Mouse (Mus musculus) neural tube, embryonic 13.5 days (tissue): ENCODE measurements around the gene Rpl15. TPM values are rescaled to one million over a fixed set of nuclear protein-coding genes. Genes with fewer than 3 reads are reported as not detected.

Experiments used
- ATAC-seq: fragments of 200-750 bp; cut with Nextera tagmentation; 2 replicates; pipeline ENCODE4 v1.8.0; 2017; ENCODE audit warnings: low read depth, mild to moderate bottlenecking, moderate TSS enrichment, moderate library complexity
- H3K27ac ChIP-seq: fragments of 300-500 bp; sonication (generic); replicated peaks from 2 replicates; pipeline ENCODE4 v1.5.1; 2015; ENCODE audit warnings: moderate library complexity, mild to moderate bottlenecking, inconsistent platforms
- H3K27me3 ChIP-seq: fragments of 300-500 bp; sonication (generic); 2 replicates; pipeline ENCODE4 v1.6.1; 2015; ENCODE audit warnings: mild to moderate bottlenecking, inconsistent platforms
- H3K36me3 ChIP-seq: fragments of 300-500 bp; sonication (generic); 2 replicates; pipeline ENCODE4 v1.6.1; 2015; ENCODE audit warnings: mild to moderate bottlenecking, inconsistent platforms
- H3K4me1 ChIP-seq: fragments of 300-500 bp; sonication (generic); replicated peaks from 2 replicates; pipeline ENCODE4 v1.6.1; 2015; ENCODE audit warnings: inconsistent platforms
- H3K4me2 ChIP-seq: fragments of 300-500 bp; sonication (generic); 2 replicates; pipeline ENCODE4 v1.6.1; 2015; ENCODE audit warnings: inconsistent platforms, mild to moderate bottlenecking, moderate library complexity
- H3K4me3 ChIP-seq: fragments of 300-500 bp; sonication (generic); 2 replicates; pipeline ENCODE4 v1.5.1; 2015; ENCODE audit warnings: mild to moderate bottlenecking, inconsistent platforms
- H3K9ac ChIP-seq: fragments of 300-500 bp; sonication (generic); 2 replicates; pipeline ENCODE4 v1.6.1; 2015; ENCODE audit warnings: moderate library complexity, mild to moderate bottlenecking, inconsistent platforms
- H3K9me3 ChIP-seq: fragments of 300-500 bp; sonication (generic); 2 replicates; pipeline ENCODE4 v1.6.1; 2016; ENCODE audit warnings: inconsistent platforms
- WGBS: fragments of 180-500 bp; shearing (Covaris S2); methylation state at CpG from one replicate; pipeline ENCODE4 v1.1.7; 2015; 5-methylcytosine and 5-hydroxymethylcytosine counted together
- polyA plus RNA-seq: library from polyadenylated mRNA; unstranded; fragments of >200 nt; fragmentation: Nextera tagmentation; extraction: Ambion mirVana; gene quantifications from 2 replicates; pipeline ENCODE4 v1.2.1, GENCODE M21; 2015

The Rpl15 gene
- 273 and 319 TPM in 2 replicates for polyA plus RNA-seq

DNA sequence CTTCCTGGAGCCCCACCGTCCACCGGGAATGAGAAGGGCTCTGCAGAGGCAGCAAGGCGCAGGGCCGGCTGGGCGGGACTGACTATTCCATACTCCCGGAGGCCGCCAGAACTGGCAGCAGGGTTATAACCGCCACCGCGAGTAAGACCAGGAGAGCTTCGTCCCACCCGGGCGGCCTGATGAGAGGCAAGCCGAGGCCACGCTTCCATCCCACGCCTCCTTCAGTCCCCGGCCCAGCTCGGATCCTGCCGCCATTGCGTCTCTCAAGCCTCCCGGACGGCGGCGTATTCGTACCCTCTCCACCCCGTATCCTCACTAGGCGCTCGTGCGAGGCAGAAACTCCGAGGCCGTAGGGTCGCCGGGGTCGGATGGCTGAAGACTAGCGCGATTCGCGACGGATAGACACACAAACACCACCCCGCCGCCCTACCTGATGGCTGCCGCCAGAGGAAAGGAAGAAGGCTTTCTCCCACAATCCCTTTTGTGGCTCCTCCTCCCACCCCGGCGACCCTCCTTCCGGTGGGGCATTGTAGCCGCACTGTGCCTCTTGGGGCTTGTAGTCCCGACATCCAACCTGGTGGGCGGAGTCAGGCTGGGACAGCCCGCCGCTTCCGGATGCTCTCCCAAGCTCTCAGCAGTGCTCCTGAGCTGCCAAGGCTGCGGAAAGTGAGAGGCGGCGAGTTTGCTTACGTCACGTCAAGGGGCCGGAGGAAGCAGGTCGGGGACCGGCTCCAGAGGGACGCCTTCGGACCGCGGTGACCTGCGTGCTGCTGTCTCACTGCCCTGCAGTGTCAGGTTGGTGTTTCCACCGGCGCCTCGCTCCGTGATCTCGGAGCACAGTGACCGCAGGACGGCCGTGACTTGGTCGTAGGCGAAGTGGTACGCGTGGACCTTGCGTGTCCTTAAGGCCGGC lies at the start of gene Rpl15, which contains the start of gene Nkiras1:
Gene Rpl15 (minus strand): TSS at position 863 of the 913 bp plus-strand sequence.
Gene Nkiras1 (plus strand): TSS at position 608 of the 913 bp plus-strand sequence.
- Histone ChIP-seq H3K36me3 (peaks cover 29% of the 10 kb centered on the region), H3K9me3 (no peaks in the 10 kb centered on the region), H3K9ac (peak within 1 kb of the TSS; percentile 98), H3K27ac (peak within 1 kb of the TSS; percentile 89), H3K4me3 (peak within 1 kb of the TSS; percentile 90), H3K4me2 (peak within 1 kb of the TSS; percentile 77), H3K4me1 (peaks cover 33% of the 10 kb centered on the region), H3K27me3 (no peaks in the 10 kb centered on the region)
- under 1% methylated on average over 75 of the region's 78 CpGs for WGBS
- ATAC-seq: peak; percentile 99

GRCm38 (mm10) chr14:18317457-18318411 lies 46.5 kb upstream of the Rpl15 start:
- no peak overlapping the region for H3K4me3 ChIP-seq
- 82% methylated on average over 11 of the region's 11 CpGs for WGBS
- no peaks in the 10 kb centered on the region for H3K27me3 ChIP-seq
- H3K4me2 ChIP-seq: no peak overlapping the region
- H3K4me1 ChIP-seq: no peaks in the 10 kb centered on the region; the same call in 1 of the 2 replicates
- no peak overlapping the region for H3K27ac ChIP-seq
- no peak overlapping the region for H3K9ac ChIP-seq
- H3K9me3 ChIP-seq: no peaks in the 10 kb centered on the region
- H3K36me3 ChIP-seq: no peaks in the 10 kb centered on the region; the same call in 1 of the 2 replicates
- ATAC-seq: no peak

DNA sequence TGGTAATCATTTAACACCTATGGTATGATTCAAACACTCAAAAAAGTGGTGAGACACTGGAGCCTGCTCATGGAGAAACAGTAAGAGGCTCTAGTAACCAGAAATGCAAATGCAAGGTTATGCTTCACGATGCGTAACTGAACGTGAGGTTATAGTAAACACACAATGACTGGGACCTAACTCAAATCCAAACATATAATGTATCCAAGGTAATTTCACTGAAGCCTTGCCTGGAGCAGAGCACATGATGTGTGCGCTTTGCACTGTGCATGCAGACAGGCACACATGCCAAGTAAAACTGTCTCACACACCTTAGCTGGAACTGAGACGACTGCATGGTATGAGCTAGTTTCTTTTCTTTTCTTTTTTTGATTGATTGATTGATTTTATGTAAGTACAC lies 33.0 kb upstream of the Rpl15 start:
- Histone ChIP-seq H3K4me1 (0 out of 2 replicates have a peak, but pooled peaks cover 4% of the 10 kb centered on the region), H3K4me2 (no peak overlapping the region), H3K36me3 (0 out of 2 replicates have a peak, but pooled peaks cover 3% of the 10 kb centered on the region), H3K9ac (no peak overlapping the region), H3K4me3 (no peak overlapping the region), H3K27me3 (no peaks in the 10 kb centered on the region), H3K27ac (no peak overlapping the region), H3K9me3 (no peaks in the 10 kb centered on the region)
- 93% methylated on average over 5 of the region's 5 CpGs for WGBS
- ATAC-seq: no peak; the same call in 1 of the 2 replicates

GRCm38 (mm10) chr14:18303262-18303661 lies 32.1 kb upstream of the Rpl15 start:
- no peak overlapping the region for H3K4me2 ChIP-seq
- H3K27me3 ChIP-seq: no peaks in the 10 kb centered on the region
- no peak overlapping the region for H3K4me3 ChIP-seq
- 0 out of 2 replicates have a peak, but pooled peaks cover 3% of the 10 kb centered on the region for H3K36me3 ChIP-seq
- H3K9me3 ChIP-seq: no peaks in the 10 kb centered on the region
- no peak overlapping the region for H3K27ac ChIP-seq
- WGBS: 82% methylated on average over 4 of the region's 4 CpGs
- 0 out of 2 replicates have a peak, but pooled peaks cover 4% of the 10 kb centered on the region for H3K4me1 ChIP-seq
- no peak for ATAC-seq
- no peak overlapping the region for H3K9ac ChIP-seq

- H3K4me3 ChIP-seq: no peak overlapping the region
- H3K9me3 ChIP-seq: no peaks in the 10 kb centered on the region
- no peak for ATAC-seq
- no peaks in the 10 kb centered on the region for H3K27me3 ChIP-seq
- H3K4me2 ChIP-seq: no peak overlapping the region
- no peak overlapping the region for H3K27ac ChIP-seq
- no peak overlapping the region for H3K9ac ChIP-seq
- 0 out of 2 replicates have a peak, but pooled peaks cover 3% of the 10 kb centered on the region for H3K36me3 ChIP-seq
- H3K4me1 ChIP-seq: 0 out of 2 replicates have a peak, but pooled peaks cover 4% of the 10 kb centered on the region
- WGBS: 81% methylated on average over 3 of the region's 3 CpGs
Measured at GRCm38 (mm10) chr14:18302750-18303149, 31.6 kb upstream of the Rpl15 start.

DNA sequence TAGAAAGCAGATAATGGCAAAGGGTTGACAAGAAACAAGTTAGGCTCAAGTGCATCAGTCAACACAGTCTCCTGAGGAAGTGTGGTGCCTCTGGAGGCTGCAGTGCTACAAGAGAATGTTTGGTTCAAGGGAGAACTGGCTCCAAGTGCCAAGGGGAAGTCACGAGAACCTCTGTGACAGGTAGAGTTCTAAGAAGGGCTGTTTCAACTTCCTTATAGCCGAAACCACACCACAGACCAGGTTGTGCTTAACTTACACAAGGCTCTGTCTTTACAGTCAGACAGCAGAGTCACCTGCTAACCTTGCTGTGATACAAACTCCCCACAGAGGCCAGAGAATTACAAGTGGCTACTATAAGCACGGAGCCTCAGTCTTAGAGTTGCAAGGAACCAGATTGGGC lies 30.4 kb upstream of the Rpl15 start:
- Histone ChIP-seq H3K4me1 (0 out of 2 replicates have a peak, but pooled peaks cover 4% of the 10 kb centered on the region), H3K27me3 (no peaks in the 10 kb centered on the region), H3K9me3 (no peaks in the 10 kb centered on the region), H3K4me3 (no peak overlapping the region), H3K9ac (no peak overlapping the region), H3K27ac (no peak overlapping the region), H3K36me3 (0 out of 2 replicates have a peak, but pooled peaks cover 3% of the 10 kb centered on the region), H3K4me2 (no peak overlapping the region)
- WGBS: 87% methylated on average over 3 of the region's 3 CpGs
- no peak for ATAC-seq

GRCm38 (mm10) chr14:18300676-18301075 lies 29.5 kb upstream of the Rpl15 start:
- ATAC-seq: no peak
- Histone ChIP-seq H3K4me2 (no peak overlapping the region), H3K4me3 (no peak overlapping the region), H3K27me3 (no peaks in the 10 kb centered on the region), H3K9me3 (no peaks in the 10 kb centered on the region), H3K36me3 (no peaks in the 10 kb centered on the region), H3K4me1 (0 out of 2 replicates have a peak, but pooled peaks cover 4% of the 10 kb centered on the region), H3K27ac (no peak overlapping the region), H3K9ac (no peak overlapping the region)
- WGBS: 94% methylated on average over 2 of the region's 2 CpGs

GRCm38 (mm10) chr14:18298874-18299273 lies 27.7 kb upstream of the Rpl15 start:
- WGBS: 90% methylated on average over 2 of the region's 2 CpGs

DNA sequence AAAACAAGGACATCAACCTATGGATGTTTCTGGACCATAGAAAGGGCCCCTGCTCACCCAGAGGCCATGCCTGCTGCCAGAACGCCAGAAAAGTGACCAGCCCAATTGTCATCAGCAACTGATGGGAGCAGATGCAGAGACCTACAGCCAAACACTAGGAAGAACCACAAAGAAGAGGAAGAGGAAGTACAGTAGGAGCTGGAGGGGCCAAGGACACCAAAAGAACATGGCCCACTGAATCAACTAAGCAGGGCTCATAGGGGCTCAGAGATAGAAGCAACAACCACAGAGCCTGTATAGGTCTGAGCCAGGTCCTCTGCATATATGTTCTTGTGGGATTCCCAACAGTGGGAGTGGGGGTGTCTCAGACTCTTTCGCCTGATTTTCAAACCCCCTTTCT lies 26.2 kb upstream of the Rpl15 start:
- no peak overlapping the region for H3K9ac ChIP-seq
- no peak overlapping the region for H3K27ac ChIP-seq
- 0 out of 2 replicates have a peak, but pooled peaks cover 4% of the 10 kb centered on the region for H3K4me1 ChIP-seq
- ATAC-seq: no peak
- H3K4me3 ChIP-seq: no peak overlapping the region
- no peaks in the 10 kb centered on the region for H3K9me3 ChIP-seq
- H3K36me3 ChIP-seq: no peaks in the 10 kb centered on the region
- no peaks in the 10 kb centered on the region for H3K27me3 ChIP-seq
- H3K4me2 ChIP-seq: no peak overlapping the region
- WGBS: 91% methylated on average over 2 of the region's 2 CpGs

More at GRCm38 (mm10) chr14:18298874-18299273, 27.7 kb upstream of the Rpl15 start:
- Histone ChIP-seq H3K36me3 (no peaks in the 10 kb centered on the region), H3K27me3 (no peaks in the 10 kb centered on the region), H3K27ac (no peak overlapping the region), H3K4me1 (0 out of 2 replicates have a peak, but pooled peaks cover 4% of the 10 kb centered on the region), H3K9me3 (no peaks in the 10 kb centered on the region), H3K9ac (no peak overlapping the region), H3K4me2 (no peak overlapping the region), H3K4me3 (no peak overlapping the region)
- ATAC-seq: no peak

DNA sequence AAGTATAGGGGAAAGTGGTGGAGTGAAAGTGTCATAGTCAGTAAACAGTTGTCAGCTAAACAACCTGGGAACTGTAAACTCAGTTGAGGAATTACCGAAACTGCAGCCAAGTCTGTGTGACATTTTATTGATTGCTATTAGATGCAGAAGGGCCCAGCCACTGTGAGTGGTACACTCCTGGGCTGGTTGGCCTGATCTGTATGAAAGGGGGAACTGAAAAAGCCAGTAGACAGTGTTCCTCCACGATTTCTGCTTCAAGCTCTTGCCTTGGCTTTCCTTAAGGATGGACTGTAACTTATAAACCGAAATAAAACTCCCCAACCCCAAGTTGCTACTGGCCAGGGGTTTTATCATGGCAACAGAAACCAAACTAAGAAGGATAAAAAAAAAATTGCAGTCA lies 21.4 kb upstream of the Rpl15 start:
- Histone ChIP-seq H3K4me1 (no peaks in the 10 kb centered on the region), H3K27me3 (no peaks in the 10 kb centered on the region), H3K4me3 (no peak overlapping the region), H3K27ac (no peak overlapping the region), H3K4me2 (no peak overlapping the region), H3K36me3 (no peaks in the 10 kb centered on the region), H3K9ac (no peak overlapping the region), H3K9me3 (no peaks in the 10 kb centered on the region)
- 89% methylated on average over 3 of the region's 3 CpGs for WGBS
- ATAC-seq: no peak

DNA sequence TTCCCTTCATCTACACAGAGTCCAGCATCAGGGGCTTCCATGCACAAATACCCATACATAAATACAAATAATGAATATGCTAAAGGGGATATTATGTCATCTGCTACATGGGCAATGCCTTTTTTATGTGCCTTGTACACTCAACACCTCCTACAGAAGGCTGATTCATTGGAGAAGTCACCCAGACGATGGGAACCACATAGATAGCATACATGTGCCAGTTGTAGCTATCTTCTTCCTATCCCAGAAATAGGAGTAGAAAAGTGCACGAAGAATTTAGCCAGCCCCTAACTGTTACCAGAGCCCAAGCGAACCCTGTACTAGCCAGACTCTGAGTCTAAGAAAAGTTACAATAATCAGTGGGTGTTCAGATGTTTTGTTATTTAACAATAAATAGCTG lies 20.9 kb upstream of the Rpl15 start:
- H3K9me3 ChIP-seq: no peaks in the 10 kb centered on the region
- 94% methylated on average over 3 of the region's 3 CpGs for WGBS
- no peak overlapping the region for H3K4me3 ChIP-seq
- ATAC-seq: no peak
- no peaks in the 10 kb centered on the region for H3K36me3 ChIP-seq
- no peak overlapping the region for H3K4me2 ChIP-seq
- no peak overlapping the region for H3K9ac ChIP-seq
- no peaks in the 10 kb centered on the region for H3K4me1 ChIP-seq
- H3K27ac ChIP-seq: no peak overlapping the region
- H3K27me3 ChIP-seq: no peaks in the 10 kb centered on the region
